Mouse (Mus musculus) bone marrow macrophage, adult 2 months (primary cell): ENCODE measurements around the gene Mpp3.

ENCODE experiments used
- CTCF ChIP-seq: IDR thresholded peaks from 2 replicates; pipeline ENCODE4 v1.5.1; 2012; ENCODE audit warnings: low read depth, mild to moderate bottlenecking, low read length, moderate library complexity
- POLR2A ChIP-seq: IDR thresholded peaks from 2 replicates; pipeline ENCODE4 v1.6.1; 2012; ENCODE audit warnings: mild to moderate bottlenecking, low read depth, low read length, borderline replicate concordance

DNA sequence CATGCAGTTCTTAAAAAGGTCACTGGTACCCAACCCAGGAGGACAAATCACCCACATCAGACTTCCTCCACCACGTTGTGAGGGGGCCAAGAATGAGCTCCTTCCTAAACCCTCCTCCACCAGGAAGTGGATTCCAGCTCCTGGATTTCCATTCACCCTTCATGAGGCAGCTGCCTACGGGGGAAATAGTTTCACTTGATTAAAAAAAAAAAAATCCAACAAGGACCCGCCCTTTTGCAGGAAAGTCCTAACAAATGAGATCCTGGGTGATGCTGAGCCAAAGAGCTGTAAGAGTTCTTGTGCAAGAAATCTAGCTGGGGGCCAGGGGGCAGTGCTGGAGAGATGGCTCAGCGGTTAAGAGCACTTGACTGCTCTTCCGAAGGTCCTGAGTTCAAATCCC is 30.0 kb downstream of the Mpp3 start:
- TF ChIP-seq CTCF (no peak), POLR2A (no peak)
